Mouse (Mus musculus) cerebellum, adult 2 months (tissue): ENCODE measurements around the gene Hectd1. TPM values are rescaled to one million over a fixed set of nuclear protein-coding genes. Genes with fewer than 3 reads are reported as not detected.

Source experiments
- DNase-seq, 2 experiments: peaks; one replicate each; pipeline ENCODE4 v3.0.0; 2021
- H3K27ac ChIP-seq: fragments of 200-500 bp; 2 replicates; pipeline ENCODE4 v1.5.1; 2012; ENCODE audit warnings: low read length, control low read depth, inconsistent platforms; ENCODE audit not compliant: insufficient read depth
- H3K27me3 ChIP-seq: fragments of 200-500 bp; 2 replicates; pipeline ENCODE4 v1.6.1; 2012; ENCODE audit warnings: inconsistent platforms, mild to moderate bottlenecking, low read length, moderate library complexity; ENCODE audit not compliant: control insufficient read depth, insufficient read depth
- H3K4me1 ChIP-seq: fragments of 200-500 bp; 2 replicates; pipeline ENCODE4 v1.6.1; 2011; ENCODE audit warnings: low read length; ENCODE audit not compliant: control insufficient read depth, insufficient read depth
- H3K4me3 ChIP-seq: fragments of 200-500 bp; replicated peaks from 2 replicates; pipeline ENCODE3; 2011; ENCODE audit warnings: mild to moderate bottlenecking, low read depth, low read length, control low read depth; ENCODE audit not compliant: insufficient read depth
- CTCF ChIP-seq: fragments of 200-500 bp; IDR thresholded peaks from 2 replicates; pipeline ENCODE4 v1.5.1; 2011; ENCODE audit warnings: low read depth, mild to moderate bottlenecking, control low read depth, low read length, moderate library complexity, borderline replicate concordance; ENCODE audit not compliant: insufficient read depth
- POLR2A ChIP-seq: fragments of 200-500 bp; IDR thresholded peaks from 2 replicates; pipeline ENCODE4 v1.6.1; 2011; ENCODE audit warnings: low read length, control low read depth, borderline replicate concordance; ENCODE audit not compliant: insufficient read depth
- WGBS: fragments of 180-500 bp; shearing (Covaris S2); methylation state at CpG from one replicate; pipeline ENCODE4 v1.1.7; 2018; 5-methylcytosine and 5-hydroxymethylcytosine counted together
- polyA plus RNA-seq: library from polyadenylated mRNA; depleted of rRNA; stranded (reverse); fragments of >200 nt; gene quantifications from 2 replicates; pipeline ENCODE4 v1.2.3, GENCODE M21; 2012; rRNA removed

Hectd1 gene
- polyA plus RNA-seq, 1 experiment, result 39.4 TPM

DNA sequence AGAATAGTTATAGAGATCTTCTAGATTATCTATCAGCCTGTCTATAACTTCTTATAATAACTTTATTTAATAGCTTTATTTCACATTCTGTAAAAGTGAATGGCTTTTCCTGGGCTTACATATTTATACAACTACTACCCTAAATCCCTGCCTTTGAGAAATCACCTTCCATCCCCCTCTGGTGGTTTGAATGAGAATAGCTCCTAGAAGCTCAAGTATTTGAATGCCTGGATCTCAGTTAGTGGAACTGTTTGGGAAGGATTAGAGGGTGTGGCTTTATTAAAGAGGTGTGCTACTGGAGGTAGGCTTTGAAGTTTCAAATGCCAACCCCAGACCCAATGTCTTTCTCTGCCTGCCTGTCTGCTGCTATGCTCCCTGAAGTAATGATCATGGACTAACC lies 127.6 kb downstream of the Hectd1 start:
- Histone ChIP-seq H3K4me1 (peaks cover 22% of the 10 kb centered on the region), H3K4me3 (no peak overlapping the region), H3K27ac (no peak overlapping the region), H3K27me3 (no peaks in the 10 kb centered on the region)
- DNase-seq, result no peak
- TF ChIP-seq CTCF (no peak), POLR2A (no peak)

GRCm38 (mm10) chr12:51699623-51700393 lies 129.5 kb downstream of the Hectd1 start:
- no peak overlapping the region for H3K4me3 ChIP-seq
- 57% methylated on average over 8 of the region's 8 CpGs for WGBS
- DNase-seq, result no peak
- no peaks in the 10 kb centered on the region for H3K27me3 ChIP-seq
- peaks cover 18% of the 10 kb centered on the region for H3K4me1 ChIP-seq
- peak overlapping the region; percentile 13; the same call in 1 of the 2 replicates for H3K27ac ChIP-seq
- no peak for TF ChIP-seq POLR2A
- no peak for TF ChIP-seq CTCF

DNA sequence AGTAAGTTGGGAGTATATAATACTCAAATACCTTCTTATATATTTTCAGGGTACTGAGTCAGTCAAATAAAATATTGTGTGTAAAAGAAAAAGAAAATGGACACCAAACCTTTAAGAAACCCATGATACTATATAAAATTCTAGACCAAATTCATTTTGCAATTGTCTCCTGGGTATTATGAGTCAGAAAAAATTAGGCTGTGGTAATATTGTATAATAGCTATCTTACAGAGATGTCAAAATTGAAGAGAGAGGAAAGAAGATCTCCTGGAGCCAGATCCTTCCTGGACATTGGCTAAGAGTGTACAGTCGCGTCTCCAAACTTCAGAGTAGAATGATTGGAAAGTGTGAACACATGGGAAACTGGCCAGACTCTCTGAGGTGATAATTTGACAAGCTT lies 133.2 kb downstream of the Hectd1 start:
- H3K27ac ChIP-seq, result no peak overlapping the region

DNA sequence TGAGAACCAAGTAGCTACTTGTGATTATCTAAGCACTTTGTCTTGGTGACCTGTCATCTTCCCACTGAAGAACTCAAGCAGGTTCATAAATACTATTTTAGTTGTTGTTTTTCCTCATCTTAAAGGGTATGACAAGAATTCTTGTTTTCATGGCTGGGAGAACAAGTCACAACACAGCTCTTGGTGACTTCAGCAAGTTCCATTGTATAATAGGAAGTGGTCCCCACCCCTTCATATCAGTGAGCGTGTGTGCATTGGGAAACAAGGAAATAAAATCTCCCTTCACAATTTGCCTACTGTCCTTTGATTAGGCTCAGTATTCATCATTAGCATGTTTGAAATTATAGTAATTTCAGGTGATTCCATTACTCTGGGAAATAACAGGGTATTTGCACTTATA lies 134.4 kb downstream of the Hectd1 start:
- TF ChIP-seq POLR2A, result no peak
- TF ChIP-seq CTCF, result no peak
- no peaks in the 10 kb centered on the region for H3K27me3 ChIP-seq
- peaks cover 8% of the 10 kb centered on the region for H3K4me1 ChIP-seq
- DNase-seq, result no peak
- no peak overlapping the region for H3K4me3 ChIP-seq
- H3K27ac ChIP-seq, result no peak overlapping the region
- 93% methylated on average over 1 of the region's 1 CpGs for WGBS

More for the DNA sequence above, 133.2 kb downstream of the Hectd1 start:
- Histone ChIP-seq H3K4me3 (no peak overlapping the region), H3K27me3 (no peaks in the 10 kb centered on the region), H3K4me1 (peaks cover 10% of the 10 kb centered on the region)
- no peak for DNase-seq
- no peak for TF ChIP-seq POLR2A
- no peak for TF ChIP-seq CTCF
- WGBS, result 71% methylated on average over 2 of the region's 2 CpGs

DNA sequence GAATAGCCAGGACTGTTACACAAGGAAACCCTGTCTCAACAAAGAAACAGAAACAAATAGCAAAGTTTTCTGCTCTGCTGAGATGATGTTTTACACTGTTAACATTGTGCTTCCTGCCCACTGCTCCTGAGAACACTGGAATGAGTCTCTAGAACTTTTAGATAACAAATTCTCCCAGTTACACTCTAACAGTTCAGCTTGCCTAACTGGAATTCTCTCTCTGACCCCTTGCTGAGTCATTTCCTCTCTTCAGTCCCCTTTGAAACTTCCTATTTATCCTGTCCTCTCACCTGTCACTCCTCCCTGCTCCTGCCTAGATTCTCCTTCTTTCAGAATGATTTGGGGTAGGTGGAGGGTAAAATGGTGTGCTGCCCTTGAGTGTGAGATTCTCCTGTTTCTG lies 135.2 kb downstream of the Hectd1 start:
- DNase-seq, result no peak
- TF ChIP-seq POLR2A (no peak), CTCF (no peak)
- no peak overlapping the region for H3K27ac ChIP-seq
- peaks cover 6% of the 10 kb centered on the region for H3K4me1 ChIP-seq
- H3K4me3 ChIP-seq, result no peak overlapping the region
- no peaks in the 10 kb centered on the region for H3K27me3 ChIP-seq

Other genes with a start within 250 kb of the Hectd1 start
- gene Coch, start 236.2 kb downstream of the Hectd1 start, polyA plus RNA-seq, result 8.2 and 8.7 TPM in 2 replicates
- 61.6 and 63.7 TPM in 2 replicates for gene Ap4s1, start 138.5 kb downstream of the Hectd1 start, polyA plus RNA-seq
- 77.4 and 83.8 TPM in 2 replicates for gene Strn3, start 137.6 kb downstream of the Hectd1 start, polyA plus RNA-seq
- 15.7 and 16.2 TPM in 2 replicates for gene Heatr5a, start 141.8 kb upstream of the Hectd1 start, polyA plus RNA-seq
- 12.3 and 12.7 TPM in 2 replicates for gene Dtd2, start 177.0 kb upstream of the Hectd1 start, polyA plus RNA-seq
- gene Gpr33, start 198.5 kb upstream of the Hectd1 start, polyA plus RNA-seq, result not detected in 2 replicates